Mouse (Mus musculus) spleen, postnatal 36 days (tissue): Measurements from ENCODE around the gene Cit.
"Not testable (repeated sequence)": the region's sequence is repeated elsewhere in the genome, so short reads cannot be mapped to it uniquely, and the experiment has no call there.

ENCODE experiments used
- DNase-seq, 2 experiments: peaks; one replicate each; pipeline ENCODE4 v3.0.0; 2022; ENCODE audit warnings: low spot score in 2 of 2, mixed read lengths in 1 of 2

Gene Cit

DNA sequence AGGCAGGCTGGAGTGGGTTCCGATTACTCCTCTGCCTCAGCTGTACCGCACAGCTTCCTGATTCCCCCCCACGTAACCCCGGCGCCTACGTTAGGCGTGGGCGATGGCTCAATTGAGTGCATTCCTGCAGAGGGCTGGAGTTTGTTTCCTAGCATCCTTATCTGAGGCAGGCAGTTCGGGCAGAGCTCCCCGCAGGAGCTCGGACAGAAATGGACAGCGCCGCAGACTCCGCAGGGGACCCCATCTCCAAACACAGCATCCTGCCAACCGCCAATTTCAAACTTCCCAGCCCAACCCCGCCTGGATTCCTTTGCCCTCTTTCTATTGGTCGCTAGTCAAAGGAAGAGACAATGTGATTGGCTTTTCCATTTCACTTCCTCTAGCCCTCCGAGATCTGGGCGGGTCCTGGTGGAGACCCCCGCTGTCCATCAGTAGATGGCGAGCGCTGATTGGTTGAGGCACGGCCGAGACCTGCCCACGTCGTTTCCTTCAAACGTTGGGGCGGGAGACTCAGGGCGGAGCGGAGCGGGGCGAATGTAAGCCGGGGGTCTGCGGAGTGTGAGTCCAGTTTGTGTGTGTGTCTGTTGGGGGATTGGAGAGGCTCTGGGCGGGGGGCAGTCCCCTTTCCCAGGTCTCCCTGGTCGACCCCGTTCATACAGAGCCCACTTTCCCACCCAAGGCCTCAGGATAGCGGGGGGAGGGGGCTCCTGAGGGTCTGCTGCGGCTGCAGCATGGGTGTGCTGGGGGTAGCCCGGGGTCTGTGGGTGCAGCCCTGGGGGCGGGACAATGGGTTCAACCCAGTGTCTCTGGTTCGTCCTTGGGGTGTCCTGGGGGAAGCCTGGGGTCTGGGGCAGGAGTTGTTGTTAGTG is at the start of gene Cit:
TSS of gene Cit (plus strand) at position 513 of the 869 bp plus-strand sequence.
- DNase-seq: peak; percentile 91 to 94

DNA sequence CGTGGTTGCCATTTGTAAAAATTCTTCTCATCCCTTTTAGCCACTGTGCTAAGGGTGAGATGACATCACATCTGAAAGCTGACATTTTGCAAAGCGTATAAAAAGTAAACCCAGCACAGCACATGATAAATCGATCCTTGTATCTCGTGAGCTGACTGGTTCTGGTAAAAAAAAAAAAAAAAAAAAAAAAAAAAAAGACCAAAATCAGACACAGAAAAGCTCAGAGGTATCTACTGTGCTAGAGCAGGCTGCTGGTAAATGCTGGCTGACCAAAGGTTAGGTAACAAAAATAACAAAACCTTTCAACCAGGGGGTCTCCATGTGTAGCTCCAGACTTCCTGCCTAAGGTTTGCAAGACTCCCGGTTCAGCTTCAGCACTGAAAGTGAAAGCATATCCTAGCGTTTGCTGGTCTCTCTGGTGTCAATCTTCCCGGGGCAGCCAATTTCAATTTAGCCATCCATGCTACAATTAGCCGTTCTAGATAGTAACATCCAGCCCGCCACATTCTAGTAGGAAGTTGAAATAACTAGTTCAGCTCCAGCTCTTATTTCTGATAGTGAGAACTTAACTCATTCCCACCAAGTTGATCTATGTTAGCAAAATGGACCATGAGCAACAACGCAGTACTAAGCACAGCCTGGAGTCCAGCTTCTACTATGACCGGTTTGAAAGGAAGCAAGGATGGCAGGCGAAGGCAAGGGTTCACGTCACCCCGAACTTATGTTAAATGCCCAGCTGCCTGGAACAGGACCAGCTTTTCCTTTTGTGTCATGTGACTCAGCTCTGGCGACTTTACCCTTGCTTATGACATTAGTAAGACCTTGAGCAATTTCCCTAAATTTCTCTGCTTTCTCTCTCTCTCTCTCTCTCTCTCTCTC is 45.8 kb upstream of the Cit start:
- DNase-seq: no peak

DNA sequence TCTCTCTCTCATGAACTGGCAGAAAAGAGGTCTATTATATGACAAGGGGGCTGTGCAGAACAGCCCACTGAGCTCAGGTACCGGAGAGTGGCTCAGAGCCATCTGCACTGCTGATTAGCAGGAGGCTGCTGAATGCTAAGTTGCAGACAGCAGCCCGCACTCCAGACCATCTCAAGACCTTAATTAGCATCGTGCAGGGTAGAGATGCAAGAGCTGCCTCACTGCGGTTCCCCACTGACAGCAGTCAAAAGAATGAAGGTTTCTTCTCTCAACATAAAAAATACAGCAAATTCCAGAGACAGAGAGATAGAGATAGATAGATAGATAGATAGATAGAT is 45.2 kb upstream of the Cit start:
- no peak for DNase-seq

DNA sequence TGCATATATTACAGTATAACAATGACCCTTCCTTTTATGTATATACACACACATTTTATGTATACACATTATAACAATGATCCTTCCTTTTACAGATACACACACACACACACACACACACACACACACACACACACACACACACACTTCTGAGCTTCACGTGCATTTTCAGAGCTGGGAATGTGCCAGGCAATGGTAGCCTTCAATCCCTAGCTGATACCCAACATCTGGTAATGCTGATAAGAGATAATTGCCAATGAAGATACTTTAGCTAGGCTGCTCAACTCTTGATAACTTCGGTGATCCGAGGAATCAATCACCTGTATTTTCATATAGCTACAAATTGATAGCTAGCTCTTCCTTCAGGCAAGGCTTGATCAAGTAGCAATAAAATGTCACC is 32.8 kb upstream of the Cit start:
- no peak for DNase-seq

DNA sequence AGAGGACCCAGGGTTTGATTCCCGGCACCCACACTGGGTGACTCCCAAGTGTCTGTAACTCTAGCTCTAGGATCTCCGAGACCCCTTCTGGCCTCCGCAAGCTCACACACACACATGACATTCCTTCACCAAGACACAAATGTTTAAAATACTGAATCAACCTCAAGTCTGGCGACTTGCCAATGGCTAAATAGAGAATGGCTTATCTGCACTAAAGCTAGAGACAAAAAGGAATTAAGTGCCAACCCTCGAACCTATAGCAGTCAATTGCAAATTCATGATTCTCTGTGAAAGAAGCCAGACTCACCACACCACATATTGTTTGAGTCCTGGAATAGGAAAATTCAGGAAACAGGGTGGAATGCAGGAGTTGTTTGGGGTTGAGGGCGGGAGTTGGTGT is 28.1 kb upstream of the Cit start:
- DNase-seq: no peak

DNA sequence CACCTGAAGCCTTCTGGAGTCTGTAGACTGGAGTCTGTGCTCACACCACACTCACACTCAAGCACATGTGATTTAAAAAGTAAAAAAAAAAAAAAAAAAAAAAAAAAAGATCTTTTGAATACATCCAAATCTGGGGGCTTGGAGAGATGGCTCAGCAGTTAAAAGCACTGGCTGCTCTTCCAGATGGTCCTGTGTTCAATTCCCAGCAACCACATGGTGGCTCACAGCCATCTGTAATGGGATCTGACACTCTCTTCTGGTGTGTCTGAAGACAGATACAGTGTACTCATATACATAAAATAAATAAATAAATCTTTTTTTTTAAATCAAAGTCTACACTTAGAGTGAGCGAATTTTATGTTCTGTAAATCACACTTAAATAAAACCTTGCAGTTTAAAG is 27.4 kb upstream of the Cit start:
- not testable (repeated sequence) for DNase-seq

DNA sequence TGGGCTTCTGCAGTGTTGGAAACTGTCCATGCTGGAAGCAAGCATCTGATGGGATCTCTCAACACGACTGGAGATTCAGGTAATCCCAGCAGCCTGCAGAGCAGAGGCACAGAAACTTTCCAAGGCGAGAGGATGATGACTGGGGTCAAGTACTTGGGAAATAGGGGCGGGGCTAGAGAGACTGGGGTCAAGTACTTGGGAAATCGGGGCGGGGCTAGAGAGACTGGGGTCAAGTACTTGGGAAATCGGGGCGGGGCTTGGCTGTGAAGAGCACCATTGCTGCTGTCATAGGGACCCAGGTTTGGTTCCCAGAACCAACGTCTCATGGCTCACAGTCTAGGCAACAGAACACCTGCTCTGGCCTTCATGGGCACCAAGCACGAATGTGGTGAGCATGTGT is 25.1 kb upstream of the Cit start:
- no peak for DNase-seq

DNA sequence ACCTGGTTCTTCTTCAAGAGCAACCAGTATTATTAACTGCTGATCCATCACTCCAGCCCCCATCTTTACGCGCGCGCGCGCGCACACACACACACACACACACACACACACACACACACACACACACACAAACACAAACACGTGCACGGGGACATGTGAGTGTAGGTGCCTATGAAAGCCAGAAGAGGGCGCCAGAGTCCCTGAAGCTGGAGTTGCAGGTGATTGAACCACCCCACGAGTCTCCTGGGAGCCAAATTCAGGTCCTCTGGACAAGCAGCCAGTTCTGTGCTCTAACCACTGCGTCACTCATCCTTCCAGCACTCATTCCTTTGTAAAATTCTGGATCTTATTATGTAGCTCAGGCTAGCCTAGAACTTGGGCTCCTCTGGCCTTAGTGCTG is 23.9 kb upstream of the Cit start:
- DNase-seq: no peak

DNA sequence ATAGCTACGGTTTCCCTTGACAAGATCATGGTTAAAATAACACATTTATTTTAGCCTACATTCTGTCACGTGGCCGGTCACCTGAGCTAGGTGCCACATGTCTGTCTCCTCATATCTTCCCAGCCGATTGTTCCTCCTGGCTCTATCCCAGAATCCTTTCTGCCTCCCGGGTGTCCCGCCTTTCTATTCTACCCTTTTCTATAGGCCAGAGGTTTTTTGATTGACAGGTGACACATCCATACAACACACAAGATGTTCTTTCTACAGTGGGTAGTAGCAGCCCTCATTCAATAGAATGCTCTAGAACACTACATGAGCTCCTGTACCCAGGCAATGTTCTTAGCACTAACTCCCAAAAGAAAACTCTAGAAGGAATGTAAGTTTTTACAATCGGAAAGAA is 23.2 kb upstream of the Cit start:
- DNase-seq: no peak

DNA sequence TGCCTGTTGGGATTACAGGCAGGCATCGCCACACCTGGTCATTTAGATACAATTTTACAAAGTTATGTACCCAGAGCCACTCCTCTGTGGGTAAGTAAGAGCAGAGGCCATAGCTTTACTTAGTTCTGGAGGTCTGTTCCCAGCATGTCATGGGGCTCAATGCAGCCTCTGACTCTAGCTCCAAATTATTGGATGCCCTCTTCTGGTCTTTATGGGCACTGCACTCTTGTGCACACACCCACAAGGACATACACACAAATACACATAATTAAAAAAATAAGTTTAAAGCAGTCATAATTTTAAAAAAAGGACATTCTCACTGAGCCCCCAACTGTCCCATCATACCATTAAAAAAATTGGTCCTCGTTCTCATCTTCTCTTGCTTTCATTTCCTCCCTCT is 12.3 kb upstream of the Cit start:
- DNase-seq: no peak

DNA sequence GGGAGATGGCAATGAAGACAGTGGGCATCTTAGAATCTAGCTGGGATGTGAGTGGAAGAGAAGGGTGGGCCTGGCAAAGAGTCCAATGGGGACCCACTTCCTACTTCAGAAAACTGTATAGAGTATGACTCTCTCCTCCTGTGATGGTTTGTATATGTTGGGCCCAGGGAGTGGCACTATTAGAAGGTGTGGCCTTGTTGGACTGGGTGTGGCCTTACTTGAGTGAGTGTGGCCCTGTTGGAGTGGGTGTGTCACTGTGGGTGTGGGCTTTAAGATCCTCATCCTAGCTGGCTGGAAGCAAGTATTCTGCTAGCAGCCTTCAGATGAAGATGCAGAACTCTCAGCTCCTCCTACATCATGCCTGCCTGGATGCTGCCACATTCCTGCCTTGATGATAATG is 11.3 kb upstream of the Cit start:
- not testable (repeated sequence) for DNase-seq

DNA sequence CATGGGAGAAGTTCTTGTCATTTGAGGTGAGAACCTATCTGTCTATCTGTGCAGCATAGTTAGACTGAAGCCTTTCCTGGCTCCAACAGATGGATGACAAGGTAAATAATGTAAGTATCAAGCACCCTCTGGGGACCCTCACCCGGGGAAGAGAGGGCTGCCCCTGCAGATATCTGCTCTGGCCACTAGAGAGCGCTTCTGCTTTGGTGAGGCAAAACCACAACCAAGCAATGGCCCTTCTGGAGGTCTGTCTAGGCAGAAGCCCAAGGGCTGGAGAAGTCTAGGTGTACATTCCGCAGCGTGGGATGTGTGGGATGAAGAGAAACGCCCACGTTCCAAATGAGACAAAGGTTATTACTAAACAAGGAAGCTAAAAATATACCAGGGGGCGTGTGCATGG is 9.8 kb upstream of the Cit start:
- no peak for DNase-seq

DNA sequence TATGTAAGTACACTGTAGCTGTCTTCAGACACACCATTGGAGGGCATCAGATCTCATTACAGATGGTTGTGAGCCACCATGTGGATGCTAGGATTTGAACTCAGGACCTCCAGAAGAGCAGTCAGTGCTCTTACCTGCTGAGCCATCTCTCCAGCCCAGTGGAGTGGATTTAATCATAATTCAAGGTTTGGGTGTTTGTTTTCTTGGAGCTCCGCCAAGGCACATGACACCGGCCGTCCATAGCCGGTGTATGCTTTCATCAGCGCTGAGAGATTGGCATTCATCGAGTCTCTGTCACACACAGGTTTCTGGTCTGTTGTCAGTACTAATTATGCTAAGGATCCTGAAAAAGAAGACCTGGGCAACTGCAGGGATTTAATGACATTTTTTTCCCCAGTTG is 7.0 kb upstream of the Cit start:
- no peak for DNase-seq

DNA sequence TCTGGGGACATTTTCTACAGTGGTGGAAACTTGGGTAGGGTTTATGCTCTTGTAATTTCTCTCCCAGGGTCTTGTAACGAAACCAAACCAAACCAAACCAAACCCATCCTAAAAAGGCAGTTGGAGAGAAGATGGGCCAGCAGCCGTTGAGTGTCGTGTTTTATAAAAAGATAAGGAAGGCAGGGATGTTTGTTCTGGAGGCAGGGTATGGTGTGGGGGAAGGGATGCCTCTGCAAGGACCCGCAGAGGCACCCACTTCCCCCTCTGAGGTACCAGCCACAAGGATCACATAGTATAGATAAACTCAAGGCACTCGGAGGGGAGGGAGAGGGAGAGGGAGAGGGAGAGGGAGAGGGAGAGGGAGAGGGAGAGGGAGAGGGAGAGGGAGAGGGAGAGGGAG is 4.6 kb upstream of the Cit start:
- no peak for DNase-seq

DNA sequence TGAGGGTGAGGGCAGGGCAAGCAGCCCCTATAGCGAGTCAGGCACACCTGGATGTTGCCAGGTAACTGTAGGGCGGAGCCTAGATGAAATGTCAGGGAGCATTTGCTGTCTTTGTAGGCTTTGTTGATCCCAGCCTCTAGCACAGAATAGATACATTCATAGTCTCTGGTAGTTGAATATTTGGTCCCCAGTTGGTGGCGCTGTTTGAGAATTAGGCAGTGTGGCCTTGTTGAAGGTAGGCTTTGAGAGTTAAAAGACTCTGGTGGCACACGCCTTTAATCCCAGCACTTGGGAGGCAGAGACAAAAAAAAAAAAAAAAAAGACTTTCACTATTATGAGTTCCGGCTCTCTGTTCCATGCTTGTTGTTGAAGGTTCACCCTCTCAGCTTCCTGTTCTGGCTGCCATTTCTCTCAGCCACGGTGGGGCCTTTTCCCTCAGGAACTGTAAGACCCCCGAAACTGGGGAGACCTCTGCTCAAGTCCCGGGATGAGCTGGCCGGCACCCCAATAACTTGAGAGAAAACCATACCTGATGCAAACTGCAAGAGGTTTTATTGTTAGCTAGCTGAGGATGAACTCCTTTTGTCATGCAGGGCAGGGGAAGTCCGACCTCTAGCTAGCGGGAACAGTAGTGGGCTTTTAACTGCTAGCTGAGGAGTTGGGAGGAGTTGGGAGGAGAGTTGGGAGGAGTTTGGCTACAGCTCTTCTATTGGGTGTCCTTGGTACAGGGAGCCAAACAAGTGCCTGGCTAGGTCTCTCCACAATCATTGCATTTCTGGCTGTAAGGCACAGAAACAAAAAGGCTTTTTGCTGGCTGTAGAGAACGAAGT is 3.9 kb upstream of the Cit start:
- DNase-seq: no peak

DNA sequence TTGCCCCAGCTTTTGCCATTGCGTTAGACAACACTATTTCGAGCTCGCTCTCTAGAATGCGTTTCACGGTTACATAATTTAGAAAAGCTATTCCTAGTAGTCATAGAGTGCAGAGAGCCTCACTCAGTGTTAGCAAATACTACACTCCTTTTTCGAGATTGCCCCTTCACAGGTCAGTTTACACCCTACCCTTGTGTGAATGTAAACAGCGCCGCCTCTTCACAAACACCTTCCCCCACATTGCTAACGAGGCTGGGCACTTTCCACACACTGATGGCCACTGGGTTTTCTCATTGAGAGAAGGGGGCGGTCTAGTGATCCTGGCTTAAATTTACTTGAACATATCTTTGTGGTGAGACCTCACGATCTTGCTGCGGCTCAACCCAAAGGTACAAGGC is 711 bp upstream of the Cit start:
- DNase-seq: no peak

DNA sequence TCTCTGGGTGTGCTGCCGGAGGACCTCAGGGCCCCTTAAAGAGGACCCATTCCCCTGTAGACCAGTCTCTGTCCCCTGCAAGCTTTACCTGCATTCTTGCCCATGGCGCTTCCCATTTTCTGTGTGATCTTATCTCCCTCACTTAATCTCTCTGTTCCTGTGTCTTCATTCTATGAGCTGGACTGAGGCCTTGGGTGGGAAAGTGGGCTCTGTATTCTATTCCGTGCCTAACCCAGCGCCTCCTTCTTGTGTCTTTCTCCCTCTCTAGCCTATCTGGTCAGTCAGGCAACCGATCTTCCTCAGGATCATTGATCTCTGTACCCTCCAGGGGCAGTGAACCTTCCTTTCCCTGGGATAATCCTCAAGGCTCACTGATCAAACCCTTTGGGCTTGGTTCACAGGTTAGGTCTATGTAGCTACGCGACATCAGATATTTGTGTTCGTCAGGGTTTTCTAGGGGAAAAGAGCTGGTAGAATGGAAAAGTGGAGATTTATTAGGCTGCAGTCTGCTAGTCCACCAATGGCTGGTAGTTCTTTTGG is 627 bp downstream of the Cit start:
- no peak for DNase-seq

DNA sequence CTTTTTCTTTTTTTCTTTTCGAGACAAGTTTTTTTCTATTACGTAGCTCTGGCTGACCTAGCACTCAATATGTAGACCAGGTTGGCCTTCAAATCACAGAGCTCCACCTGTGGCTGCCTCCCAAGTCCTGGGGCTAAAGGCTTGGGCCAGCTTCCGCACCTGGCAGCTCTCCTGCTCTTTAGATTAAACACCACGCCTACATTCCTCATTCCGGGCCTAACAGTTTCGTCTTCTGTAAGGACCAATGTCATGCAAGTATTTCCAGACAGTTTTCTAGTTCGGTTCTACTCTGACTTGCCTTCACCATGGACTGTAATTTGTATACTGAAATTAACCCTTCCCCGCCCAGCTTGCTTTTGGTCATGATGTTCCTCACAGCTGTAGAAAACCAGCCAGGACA is 2.1 kb downstream of the Cit start:
- no peak for DNase-seq

DNA sequence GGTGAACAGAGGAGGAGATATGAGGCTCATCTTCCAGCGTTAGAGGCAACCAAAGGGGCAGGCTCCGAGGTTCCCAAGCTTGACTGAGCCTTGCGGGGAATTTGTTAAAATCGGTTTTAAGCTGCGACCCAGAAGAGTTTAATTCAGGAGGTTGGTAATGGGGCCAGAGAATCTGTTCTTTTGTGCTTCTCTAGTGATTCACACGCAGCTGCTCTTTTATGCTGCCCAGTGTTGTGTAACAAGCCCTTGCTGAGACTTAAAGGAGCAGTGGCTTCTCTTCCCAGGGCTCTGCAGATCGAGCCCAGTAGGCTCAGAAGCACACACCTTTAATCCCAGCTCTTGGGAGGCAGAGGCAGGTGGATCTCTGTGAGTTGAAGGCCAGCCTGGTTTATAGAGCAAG is 3.4 kb downstream of the Cit start:
- no peak for DNase-seq

DNA sequence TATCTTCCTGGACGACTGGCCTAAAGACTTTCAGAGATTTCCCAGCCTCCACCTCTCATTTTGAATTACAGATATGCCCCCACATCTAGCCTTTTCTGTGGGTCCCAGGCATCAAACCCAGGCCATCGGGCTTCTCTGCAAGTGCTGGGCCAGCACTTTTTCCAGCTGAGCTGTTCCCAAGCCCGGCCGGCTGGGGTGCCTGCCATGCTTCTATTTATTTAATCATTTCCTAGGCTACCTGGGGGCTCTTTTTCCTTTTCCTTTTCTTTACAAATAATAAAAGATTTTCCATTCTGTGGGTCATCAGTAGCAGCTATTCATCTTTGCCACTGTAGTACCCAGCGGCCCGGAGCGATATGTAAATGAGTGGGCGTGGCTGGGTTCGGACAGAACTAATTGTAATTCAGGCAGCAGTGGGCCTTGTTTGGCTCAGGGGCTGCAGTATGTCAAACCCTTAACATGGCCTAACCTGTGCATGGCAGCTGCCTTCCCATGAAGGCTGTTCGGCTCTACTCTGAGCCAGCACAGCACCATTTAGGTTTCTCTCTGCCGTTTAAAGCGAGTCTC is 4.3 kb downstream of the Cit start:
- no peak for DNase-seq

DNA sequence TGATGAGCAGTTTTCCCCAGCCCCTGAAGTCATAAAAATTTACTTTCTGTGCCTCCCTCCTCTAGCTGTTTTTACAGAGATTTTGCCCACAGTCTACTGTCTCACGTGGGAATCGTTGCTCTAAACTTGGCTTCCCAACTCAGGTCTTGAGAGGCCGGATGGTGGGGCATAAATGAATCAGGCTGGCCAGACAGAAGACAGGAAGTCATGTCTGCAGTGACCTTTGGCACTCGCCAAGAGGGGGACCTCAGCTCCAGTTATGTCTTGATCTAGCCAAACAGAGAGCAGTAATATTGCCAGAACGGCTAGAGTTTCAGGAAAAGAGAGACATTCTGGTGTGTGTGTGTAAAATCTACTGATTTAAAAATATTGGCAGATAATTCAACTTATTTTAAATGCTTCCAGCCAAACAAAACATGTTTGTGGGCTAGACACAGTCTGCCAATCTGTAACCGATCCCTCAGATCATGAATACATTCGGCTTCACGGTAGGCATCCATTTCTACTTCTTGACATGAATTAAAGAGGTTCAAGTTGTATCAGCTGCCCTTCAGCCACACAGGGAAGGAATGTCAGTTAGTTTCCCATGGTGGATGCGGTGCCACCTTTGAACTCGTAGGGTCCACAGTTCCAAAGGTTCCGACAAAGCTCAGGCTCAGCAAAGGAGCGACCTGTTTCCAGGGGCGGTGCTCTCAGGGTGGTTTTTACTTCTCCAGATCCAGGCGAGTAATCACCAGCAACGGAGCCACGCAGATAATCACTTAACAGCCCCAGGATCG is 5.4 kb downstream of the Cit start:
- DNase-seq: no peak
